Mouse (Mus musculus) neural tube, embryonic 11.5 days (tissue): ENCODE measurements around the gene Fnbp1. TPM values are rescaled to one million over a fixed set of nuclear protein-coding genes. Genes with fewer than 3 reads are reported as not detected.

ENCODE experiments used
- ATAC-seq: fragments of 200-750 bp; cut with Nextera tagmentation; 2 replicates; pipeline ENCODE4 v1.8.0; 2017; ENCODE audit warnings: moderate number of reproducible peaks, mild to moderate bottlenecking, moderate TSS enrichment, moderate library complexity; ENCODE audit not compliant: insufficient read depth, low FRiP score, low TSS enrichment
- DNase-seq: peaks from one replicate; pipeline ENCODE4 v3.0.0-alpha.2; 2015; ENCODE audit warnings: low spot score
- H3K27ac ChIP-seq: fragments of 300-500 bp; sonication (generic); 2 replicates; pipeline ENCODE4 v1.5.1; 2014; ENCODE audit warnings: low read depth, mild to moderate bottlenecking, low read length
- H3K27me3 ChIP-seq: fragments of 300-500 bp; sonication (generic); 2 replicates; pipeline ENCODE4 v1.6.1; 2014; ENCODE audit warnings: mild to moderate bottlenecking, low read length, mixed read lengths; ENCODE audit not compliant: control insufficient read depth, insufficient read depth
- H3K36me3 ChIP-seq: fragments of 300-500 bp; sonication (generic); 2 replicates; pipeline ENCODE4 v1.6.1; 2014; ENCODE audit warnings: mild to moderate bottlenecking, low read length, moderate library complexity, mixed read lengths; ENCODE audit not compliant: control insufficient read depth, insufficient read depth
- H3K4me1 ChIP-seq: fragments of 300-500 bp; sonication (generic); 2 replicates; pipeline ENCODE4 v1.6.1; 2014; ENCODE audit warnings: low read length, mixed read lengths; ENCODE audit not compliant: control insufficient read depth, insufficient read depth
- H3K4me2 ChIP-seq: fragments of 300-500 bp; sonication (generic); 2 replicates; pipeline ENCODE4 v1.6.1; 2014; ENCODE audit warnings: low read depth, mild to moderate bottlenecking, moderate library complexity
- H3K4me3 ChIP-seq: fragments of 300-500 bp; sonication (generic); 2 replicates; pipeline ENCODE4 v1.5.1; 2014; ENCODE audit warnings: low read depth, low read length
- H3K9ac ChIP-seq: fragments of 300-500 bp; sonication (generic); 2 replicates; pipeline ENCODE4 v1.6.1; 2014; ENCODE audit warnings: mild to moderate bottlenecking, low read length
- H3K9me3 ChIP-seq: fragments of 300-500 bp; sonication (generic); 2 replicates; pipeline ENCODE4 v1.6.1; 2016; ENCODE audit warnings: low read length; ENCODE audit not compliant: control insufficient read depth
- WGBS: fragments of 180-500 bp; shearing (Covaris S2); extraction: QIAGEN DNeasy Blood & Tissue Kit; methylation state at CpG from one replicate; pipeline ENCODE4 v1.1.7; 2014; 5-methylcytosine and 5-hydroxymethylcytosine counted together
- polyA plus RNA-seq: library from polyadenylated mRNA; unstranded; fragments of >200 nt; fragmentation: Nextera tagmentation; extraction: Ambion mirVana; gene quantifications from 2 replicates; pipeline ENCODE4 v1.2.1, GENCODE M21; 2014

The Fnbp1 gene
- polyA plus RNA-seq, 1 experiment from 2014 or later: 17.6 TPM

GRCm38 (mm10) chr2:31133981-31134380 lies 7.8 kb downstream of the Fnbp1 start:
- no peak for ATAC-seq
- H3K9ac ChIP-seq: no peak overlapping the region
- no peak overlapping the region for H3K27ac ChIP-seq
- H3K36me3 ChIP-seq: no peaks in the 10 kb centered on the region
- no peak overlapping the region for H3K4me3 ChIP-seq
- no peak overlapping the region for H3K4me2 ChIP-seq
- H3K9me3 ChIP-seq: no peaks in the 10 kb centered on the region
- no peaks in the 10 kb centered on the region for H3K27me3 ChIP-seq
- no peak for DNase-seq
- WGBS: 83% methylated on average over 3 of the region's 4 CpGs
- no peaks in the 10 kb centered on the region for H3K4me1 ChIP-seq

- Histone ChIP-seq H3K27me3 (no peaks in the 10 kb centered on the region), H3K4me2 (no peak overlapping the region), H3K9me3 (no peaks in the 10 kb centered on the region), H3K36me3 (no peaks in the 10 kb centered on the region), H3K9ac (no peak overlapping the region; the same call in 1 of the 2 replicates), H3K27ac (no peak overlapping the region), H3K4me1 (no peaks in the 10 kb centered on the region), H3K4me3 (no peak overlapping the region)
- WGBS: 71% methylated on average over 8 of the region's 8 CpGs
- DNase-seq: no peak
- ATAC-seq: no peak
Observed at GRCm38 (mm10) chr2:31132682-31133081, 9.1 kb downstream of the Fnbp1 start.

GRCm38 (mm10) chr2:31130815-31131299 lies 11.0 kb downstream of the Fnbp1 start:
- H3K4me3 ChIP-seq: no peak overlapping the region
- no peaks in the 10 kb centered on the region for H3K9me3 ChIP-seq
- 74% methylated on average over 8 of the region's 8 CpGs for WGBS
- H3K4me2 ChIP-seq: no peak overlapping the region
- no peaks in the 10 kb centered on the region for H3K4me1 ChIP-seq
- no peak overlapping the region for H3K27ac ChIP-seq
- H3K9ac ChIP-seq: no peak overlapping the region
- H3K27me3 ChIP-seq: no peaks in the 10 kb centered on the region
- no peak for ATAC-seq
- DNase-seq: no peak
- H3K36me3 ChIP-seq: no peaks in the 10 kb centered on the region

- H3K27ac ChIP-seq: no peak overlapping the region
- ATAC-seq (no peak), DNase-seq (no peak)
- H3K4me1 ChIP-seq: no peaks in the 10 kb centered on the region
- H3K4me3 ChIP-seq: no peak overlapping the region
- no peak overlapping the region for H3K9ac ChIP-seq
- WGBS: 88% methylated on average over 14 of the region's 14 CpGs
- no peaks in the 10 kb centered on the region for H3K9me3 ChIP-seq
- H3K36me3 ChIP-seq: no peaks in the 10 kb centered on the region
- no peak overlapping the region for H3K4me2 ChIP-seq
- H3K27me3 ChIP-seq: no peaks in the 10 kb centered on the region
Observed at GRCm38 (mm10) chr2:31129742-31130518, 11.9 kb downstream of the Fnbp1 start.

- H3K9ac ChIP-seq: no peak overlapping the region
- no peak overlapping the region for H3K4me3 ChIP-seq
- DNase-seq: no peak
- ATAC-seq: no peak
- no peak overlapping the region for H3K4me2 ChIP-seq
- no peaks in the 10 kb centered on the region for H3K4me1 ChIP-seq
- no peak overlapping the region for H3K27ac ChIP-seq
- H3K9me3 ChIP-seq: no peaks in the 10 kb centered on the region
- no peaks in the 10 kb centered on the region for H3K36me3 ChIP-seq
- WGBS: 68% methylated on average over 4 of the region's 4 CpGs
- H3K27me3 ChIP-seq: no peaks in the 10 kb centered on the region
Observed at GRCm38 (mm10) chr2:31127899-31128298, 13.9 kb downstream of the Fnbp1 start.

- Histone ChIP-seq H3K4me2 (no peak overlapping the region), H3K27me3 (no peaks in the 10 kb centered on the region), H3K4me1 (no peaks in the 10 kb centered on the region), H3K27ac (no peak overlapping the region), H3K9me3 (no peaks in the 10 kb centered on the region), H3K4me3 (no peak overlapping the region), H3K9ac (no peak overlapping the region), H3K36me3 (no peaks in the 10 kb centered on the region)
- no peak for ATAC-seq
- DNase-seq: no peak
- WGBS: 68% methylated on average over 7 of the region's 7 CpGs
Observed at GRCm38 (mm10) chr2:31127219-31127618, 14.6 kb downstream of the Fnbp1 start.

GRCm38 (mm10) chr2:31126048-31126447 lies 15.8 kb downstream of the Fnbp1 start:
- 80% methylated on average over 9 of the region's 9 CpGs for WGBS
- no peaks in the 10 kb centered on the region for H3K36me3 ChIP-seq
- DNase-seq (no peak), ATAC-seq (no peak)
- H3K4me2 ChIP-seq: no peak overlapping the region
- no peak overlapping the region for H3K4me3 ChIP-seq
- H3K9me3 ChIP-seq: no peaks in the 10 kb centered on the region
- H3K27me3 ChIP-seq: no peaks in the 10 kb centered on the region
- H3K4me1 ChIP-seq: no peaks in the 10 kb centered on the region
- no peak overlapping the region for H3K27ac ChIP-seq
- no peak overlapping the region for H3K9ac ChIP-seq

- DNase-seq (no peak), ATAC-seq (no peak)
- H3K9me3 ChIP-seq: no peaks in the 10 kb centered on the region
- H3K4me1 ChIP-seq: no peaks in the 10 kb centered on the region
- no peak overlapping the region for H3K9ac ChIP-seq
- no peaks in the 10 kb centered on the region for H3K36me3 ChIP-seq
- H3K27me3 ChIP-seq: no peaks in the 10 kb centered on the region
- H3K4me3 ChIP-seq: no peak overlapping the region
- no peak overlapping the region for H3K27ac ChIP-seq
- no peak overlapping the region for H3K4me2 ChIP-seq
- WGBS: 86% methylated on average over 7 of the region's 7 CpGs
Observed at GRCm38 (mm10) chr2:31125156-31125555, 16.7 kb downstream of the Fnbp1 start.

- Histone ChIP-seq H3K4me3 (no peak overlapping the region), H3K4me2 (no peak overlapping the region), H3K9me3 (no peaks in the 10 kb centered on the region), H3K4me1 (no peaks in the 10 kb centered on the region), H3K27me3 (no peaks in the 10 kb centered on the region), H3K36me3 (no peaks in the 10 kb centered on the region), H3K9ac (no peak overlapping the region), H3K27ac (no peak overlapping the region)
- no peak for ATAC-seq
- DNase-seq: no peak
- WGBS: 58% methylated on average over 2 of the region's 2 CpGs
Observed at GRCm38 (mm10) chr2:31124694-31125093, 17.1 kb downstream of the Fnbp1 start.
